Mouse (Mus musculus): Measurements from ENCODE around the gene Fam189a1.

Fam189a1 gene

DNA sequence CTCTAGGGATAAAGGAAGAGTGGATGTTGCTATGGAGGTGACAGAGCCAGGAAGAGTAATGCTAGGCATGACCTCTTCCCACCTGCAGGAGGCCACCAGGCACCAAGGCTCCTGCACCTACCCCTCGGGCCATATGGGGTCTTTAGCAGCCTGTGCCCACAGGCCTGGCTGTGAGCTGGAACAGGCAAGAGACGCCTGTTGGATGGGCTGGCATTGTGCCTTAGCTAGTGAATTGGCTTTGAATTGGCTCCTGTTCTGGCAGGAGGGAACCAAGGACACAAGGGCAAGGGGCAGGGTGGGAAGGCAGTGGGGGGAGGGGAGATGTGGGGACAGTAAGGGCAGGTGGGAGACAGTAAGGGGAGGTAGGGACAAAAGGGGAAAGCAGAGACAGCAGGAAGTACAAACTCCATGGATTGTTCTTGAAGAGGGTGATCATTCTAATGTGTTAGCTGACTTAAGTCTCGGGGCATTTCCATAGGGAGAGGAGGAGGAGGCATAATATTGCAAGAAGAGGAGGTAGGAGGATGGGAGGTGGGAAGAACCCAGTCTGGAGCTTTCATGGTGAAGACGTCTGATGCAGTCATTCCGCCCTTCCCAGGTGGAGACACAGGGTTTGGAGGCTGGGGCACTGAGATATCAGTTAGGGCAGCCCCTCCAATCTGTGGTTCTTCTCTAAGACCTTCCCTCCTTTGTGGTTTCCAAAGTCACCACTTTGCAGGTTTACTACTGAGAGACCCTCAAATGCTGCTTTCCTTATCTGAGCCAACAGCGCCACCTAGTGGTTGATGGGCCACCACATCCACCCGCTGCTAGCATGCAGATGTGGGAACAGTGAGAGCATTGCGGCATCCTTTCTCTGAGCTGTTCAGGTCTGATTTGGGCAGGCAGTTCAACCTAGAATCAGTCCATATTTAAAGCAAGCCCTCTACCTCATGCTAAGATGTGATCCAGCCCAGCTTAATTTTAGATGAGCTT is 414.8 kb downstream of the Fam189a1 start:
- DNase-seq (ENCODE audit: low read depth, low spot score) = no peak

DNA sequence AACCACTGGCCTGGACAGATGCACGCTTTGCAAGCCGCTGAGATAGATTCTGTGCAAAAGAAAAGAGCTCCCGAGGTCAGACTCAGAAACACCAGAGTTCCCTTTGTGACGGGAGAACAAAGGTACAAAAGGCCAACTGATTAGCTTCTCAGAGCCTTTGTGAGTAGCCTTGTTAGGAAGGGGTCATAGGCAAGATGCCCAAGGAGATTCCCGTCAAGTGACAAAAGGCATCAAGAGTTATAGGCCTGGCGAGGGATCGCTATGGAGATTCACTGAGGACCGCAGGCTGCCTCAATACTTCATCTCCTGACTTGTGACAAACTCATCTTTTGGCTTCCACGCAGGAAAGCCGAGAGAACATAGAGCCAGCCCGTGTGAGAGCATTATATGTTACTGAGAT is 417.2 kb downstream of the Fam189a1 start:
- no peak for DNase-seq (ENCODE audit: low read depth, low spot score)

DNA sequence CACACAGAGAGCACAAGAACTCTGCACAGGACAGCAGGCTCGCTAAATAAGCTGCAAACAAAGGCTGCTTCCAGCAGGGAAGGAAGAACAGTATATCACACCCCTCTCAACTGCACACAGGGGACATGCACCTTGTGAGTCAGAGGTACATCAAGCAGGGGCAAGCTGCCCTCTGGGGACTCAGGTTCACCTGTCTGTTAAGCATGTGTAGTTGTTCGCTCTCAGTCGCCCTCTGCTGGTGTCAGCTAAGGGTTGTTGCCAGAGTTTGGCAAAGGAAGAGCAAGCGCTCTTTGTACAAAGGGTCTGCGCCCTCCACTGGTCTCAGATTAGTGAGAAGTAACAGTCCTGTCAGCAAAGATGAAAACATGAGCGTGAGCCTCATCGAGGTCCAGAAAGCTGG is 426.6 kb downstream of the Fam189a1 start:
- no peak for DNase-seq (ENCODE audit: low read depth, low spot score)

DNA sequence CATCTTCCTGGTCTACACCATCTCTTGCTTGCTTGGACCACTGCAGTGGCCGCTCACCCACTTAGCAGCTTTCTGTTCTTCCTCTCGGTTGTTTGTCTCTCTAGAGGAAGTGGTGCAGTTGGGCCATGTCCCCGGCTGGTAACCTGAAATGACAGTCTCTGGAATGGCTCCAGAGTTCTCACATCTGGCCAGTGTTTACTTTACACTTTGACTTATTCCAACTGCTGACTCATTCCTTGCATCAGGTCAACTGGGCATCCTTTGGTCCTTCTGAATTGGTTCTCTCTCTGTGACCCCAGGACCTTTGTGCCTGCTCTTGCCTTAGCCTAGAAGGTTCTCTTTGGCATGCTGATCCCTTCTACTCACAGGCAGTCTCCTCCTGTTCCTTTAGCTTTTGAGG is 427.6 kb downstream of the Fam189a1 start:
- no peak for DNase-seq (ENCODE audit: low read depth, low spot score)

DNA sequence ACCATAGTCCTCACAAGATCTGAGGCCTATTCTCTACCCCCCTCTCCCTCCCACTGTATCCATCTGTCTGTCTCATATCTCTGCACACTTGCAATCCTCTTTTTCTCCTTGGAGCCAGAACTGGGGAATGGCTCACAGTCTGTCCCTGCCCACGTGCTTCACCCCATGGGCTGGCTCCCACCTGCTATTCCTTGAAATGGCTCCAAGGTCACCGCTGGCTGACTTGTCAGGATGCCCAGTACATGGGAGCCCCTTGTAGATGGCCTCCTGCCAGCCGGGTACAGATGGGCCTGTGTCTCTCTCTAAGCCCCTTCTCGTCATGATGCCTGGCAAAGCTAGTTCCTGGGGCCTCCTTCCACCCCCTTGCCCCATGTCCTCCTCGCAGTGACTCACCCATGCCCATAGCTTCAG is 428.2 kb downstream of the Fam189a1 start:
- DNase-seq (ENCODE audit: low read depth, low spot score) = peak; percentile 77

DNA sequence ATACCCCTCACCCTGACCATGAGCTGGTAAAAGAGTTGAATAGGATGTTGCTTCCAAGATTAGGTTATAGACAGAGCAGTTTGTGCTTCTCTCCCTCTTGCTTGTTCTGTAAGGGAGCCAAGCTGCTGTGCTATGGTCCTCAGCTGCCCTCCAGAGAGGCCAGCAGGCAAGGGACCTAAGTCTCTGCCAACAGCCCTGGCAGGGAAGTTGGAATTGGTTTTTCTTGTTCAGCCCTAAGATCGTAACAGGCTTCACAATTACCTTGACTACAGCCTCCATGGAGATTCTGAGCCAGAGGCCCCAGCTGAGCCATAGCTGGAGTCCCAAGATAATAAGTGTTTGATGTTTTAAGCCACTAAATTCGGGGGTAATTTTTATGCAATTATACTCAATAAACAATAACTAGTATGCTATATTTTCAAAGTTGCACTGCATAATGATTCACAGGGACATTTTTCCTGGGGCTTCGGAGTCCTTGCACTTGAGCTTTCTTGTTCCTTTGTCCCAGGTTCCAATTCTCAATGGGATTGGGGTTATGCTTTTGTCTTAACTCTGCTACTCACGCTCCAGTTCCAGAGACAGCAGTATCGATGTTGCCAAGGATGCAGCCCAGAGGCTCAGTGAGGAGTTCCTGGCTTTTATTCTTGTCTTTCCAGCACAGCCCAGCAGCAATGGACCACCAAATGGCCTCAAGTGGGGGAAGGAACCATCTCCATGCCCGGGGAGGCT is 430.2 kb downstream of the Fam189a1 start:
- no peak for DNase-seq (ENCODE audit: low read depth, low spot score)

DNA sequence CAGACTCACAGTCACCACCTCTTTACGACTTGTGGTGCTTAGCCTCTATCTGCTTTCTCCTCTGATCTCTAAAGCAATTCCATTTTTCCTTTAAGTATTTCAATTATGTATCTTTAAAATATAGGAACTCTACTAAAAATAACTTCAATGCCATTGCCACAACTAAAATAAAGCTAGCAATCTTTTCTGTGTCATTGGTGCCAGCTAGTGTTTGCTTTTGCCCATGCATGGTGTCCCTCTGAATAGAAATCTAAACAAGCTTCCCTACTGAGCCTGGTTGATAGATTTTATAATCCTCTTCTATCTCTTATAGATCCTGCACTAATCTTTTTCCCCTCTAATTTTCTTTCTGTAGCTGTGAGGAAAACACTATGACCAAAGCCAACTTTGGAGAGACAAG is 432.0 kb downstream of the Fam189a1 start:
- no peak for DNase-seq (ENCODE audit: low read depth, low spot score)

DNA sequence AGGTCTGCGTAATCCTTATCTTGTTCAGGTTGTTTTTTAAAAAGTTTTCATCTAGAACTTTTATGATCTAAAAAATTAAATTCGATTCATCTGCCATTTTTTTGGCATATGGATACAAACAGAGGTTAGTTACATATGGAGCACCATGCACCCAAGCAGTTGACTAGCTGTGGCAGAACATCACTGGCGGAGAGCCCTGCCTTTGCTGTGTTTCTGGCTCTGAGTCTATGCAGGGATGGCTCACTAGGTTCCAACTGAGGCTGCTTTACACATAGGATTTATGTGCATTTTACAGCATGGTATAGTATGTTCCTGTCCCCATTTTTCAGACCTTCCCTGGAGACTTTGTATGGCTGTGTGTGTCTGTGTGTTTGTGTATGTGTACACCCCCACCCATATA is 433.1 kb downstream of the Fam189a1 start:
- no peak for DNase-seq (ENCODE audit: low read depth, low spot score)

DNA sequence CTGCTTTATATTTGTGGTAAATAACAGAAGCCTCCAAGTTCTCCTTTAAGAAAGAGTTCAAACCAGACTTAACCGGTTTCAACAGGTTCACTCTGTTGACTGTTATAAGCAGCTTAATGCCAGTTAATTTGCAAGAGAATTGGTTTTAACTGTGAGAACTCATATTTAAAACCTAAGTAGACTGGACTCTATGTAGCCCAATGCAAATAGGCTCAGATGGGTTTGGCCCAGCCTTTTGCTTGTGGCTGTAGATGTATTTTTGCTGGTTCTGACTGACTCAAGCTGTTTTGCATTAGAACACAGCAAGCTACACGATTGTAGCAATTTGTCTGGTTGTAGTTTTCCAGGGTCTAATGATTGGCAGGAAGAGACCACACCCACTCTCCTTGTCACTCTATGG is 440.1 kb downstream of the Fam189a1 start:
- DNase-seq (ENCODE audit: low read depth, low spot score) = no peak

DNA sequence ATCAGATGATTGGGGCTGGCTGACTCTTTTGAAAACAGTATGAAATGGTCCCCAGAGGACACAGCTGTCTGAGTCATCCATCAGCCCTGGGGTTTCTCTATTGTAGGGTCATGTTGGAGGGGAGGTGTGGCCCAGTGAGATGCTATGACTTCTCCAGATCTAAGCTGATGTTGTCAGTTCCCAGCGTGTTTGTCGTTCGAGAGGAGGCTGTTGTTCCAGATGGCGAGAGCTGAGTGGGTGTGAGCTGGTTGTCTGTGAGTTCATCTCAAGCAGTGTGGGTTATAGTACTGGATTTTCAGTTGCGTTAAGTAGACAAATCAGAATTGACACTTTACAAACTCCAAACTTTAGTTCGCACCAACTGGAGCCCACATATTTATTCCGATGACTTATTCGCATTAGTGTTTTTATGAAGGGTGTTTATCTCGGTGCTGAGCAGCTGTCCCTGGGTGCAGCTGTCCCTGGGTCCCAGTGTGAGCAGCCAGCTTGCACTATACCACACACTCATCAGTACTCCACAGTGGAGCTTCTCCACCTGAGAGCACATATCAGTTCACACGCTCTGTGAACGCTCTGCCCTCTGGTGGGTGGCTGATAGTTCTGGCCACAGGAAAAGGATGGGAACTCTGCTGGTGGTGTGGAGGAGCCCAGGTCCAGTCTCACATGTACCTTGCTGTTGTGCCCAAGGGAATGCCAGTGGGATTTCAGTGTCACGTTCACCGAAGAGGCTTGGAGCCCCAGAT is 446.7 kb downstream of the Fam189a1 start:
- DNase-seq (ENCODE audit: low read depth, low spot score) = peak; percentile 81

DNA sequence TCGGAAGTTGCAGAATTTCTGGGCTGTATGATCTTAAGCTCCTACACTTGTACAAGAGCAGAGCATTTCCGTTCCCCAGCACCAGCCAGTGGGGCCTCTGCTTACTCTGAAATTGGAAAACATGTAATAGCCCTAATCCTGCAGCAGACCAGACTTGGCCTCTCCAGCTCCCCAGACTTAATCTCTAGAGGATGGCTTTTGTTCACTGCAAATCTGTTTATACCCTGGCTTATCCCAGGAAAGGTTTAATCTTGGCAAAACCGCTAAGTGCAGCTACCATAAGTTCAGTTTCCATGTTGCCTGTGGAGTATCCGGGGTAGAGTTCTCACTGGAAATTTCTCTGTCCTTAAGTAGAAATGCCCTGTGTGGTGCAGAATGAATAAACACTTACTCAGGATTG is 448.2 kb downstream of the Fam189a1 start:
- DNase-seq (ENCODE audit: low read depth, low spot score) = no peak

All from telencephalon, adult 2 months (tissue).